Mouse (Mus musculus) heart, embryonic 11.5 days (tissue): ENCODE data around the gene Lpin3. TPM values are rescaled to one million over a fixed set of nuclear protein-coding genes. Genes with fewer than 3 reads are reported as not detected.

ENCODE experiments used
- ATAC-seq: fragments of 200-750 bp; cut with Nextera tagmentation; replicated peaks from 2 replicates; pipeline ENCODE4 v1.8.0; 2017; ENCODE audit warnings: moderate library complexity; ENCODE audit not compliant: insufficient number of reproducible peaks, low FRiP score, low TSS enrichment
- H3K27ac ChIP-seq: fragments of 300-500 bp; sonication (generic); 2 replicates; pipeline ENCODE4 v1.5.1; 2014; ENCODE audit warnings: mild to moderate bottlenecking, low read depth, low read length
- H3K27me3 ChIP-seq: fragments of 300-500 bp; sonication (generic); 2 replicates; pipeline ENCODE4 v1.6.1; 2014; ENCODE audit warnings: mild to moderate bottlenecking, low read length, mixed read lengths; ENCODE audit not compliant: control insufficient read depth, insufficient read depth
- H3K36me3 ChIP-seq: fragments of 300-500 bp; sonication (generic); 2 replicates; pipeline ENCODE4 v1.6.1; 2014; ENCODE audit warnings: mild to moderate bottlenecking, low read length, moderate library complexity, mixed read lengths; ENCODE audit not compliant: control insufficient read depth, insufficient read depth
- H3K4me1 ChIP-seq: fragments of 300-500 bp; sonication (generic); 2 replicates; pipeline ENCODE4 v1.6.1; 2014; ENCODE audit warnings: low read length; ENCODE audit not compliant: control insufficient read depth, insufficient read depth
- H3K4me2 ChIP-seq: fragments of 300-500 bp; sonication (generic); 2 replicates; pipeline ENCODE4 v1.6.1; 2014; ENCODE audit warnings: mild to moderate bottlenecking, moderate library complexity
- H3K4me3 ChIP-seq: fragments of 300-500 bp; sonication (generic); 2 replicates; pipeline ENCODE4 v1.5.1; 2014; ENCODE audit warnings: low read depth, low read length
- H3K9ac ChIP-seq: fragments of 300-500 bp; sonication (generic); 2 replicates; pipeline ENCODE4 v1.6.1; 2014; ENCODE audit warnings: mild to moderate bottlenecking, low read depth, low read length, moderate library complexity
- H3K9me3 ChIP-seq: fragments of 300-500 bp; sonication (generic); replicated peaks from 2 replicates; pipeline ENCODE4 v1.6.1; 2016; ENCODE audit warnings: low read length; ENCODE audit not compliant: control insufficient read depth
- WGBS: fragments of 180-500 bp; shearing (Covaris S2); extraction: QIAGEN DNeasy Blood & Tissue Kit; methylation state at CpG from one replicate; pipeline ENCODE4 v1.1.7; 2014; ENCODE audit not compliant: insufficient replicate concordance; 5-methylcytosine and 5-hydroxymethylcytosine counted together
- polyA plus RNA-seq: library from polyadenylated mRNA; unstranded; fragments of >200 nt; fragmentation: Nextera tagmentation; extraction: Ambion mirVana; gene quantifications from 2 replicates; pipeline ENCODE4 v1.2.1, GENCODE M21; 2014

Lpin3 gene
- polyA plus RNA-seq, 1 experiment from 2014 or later: 1.1 TPM

DNA sequence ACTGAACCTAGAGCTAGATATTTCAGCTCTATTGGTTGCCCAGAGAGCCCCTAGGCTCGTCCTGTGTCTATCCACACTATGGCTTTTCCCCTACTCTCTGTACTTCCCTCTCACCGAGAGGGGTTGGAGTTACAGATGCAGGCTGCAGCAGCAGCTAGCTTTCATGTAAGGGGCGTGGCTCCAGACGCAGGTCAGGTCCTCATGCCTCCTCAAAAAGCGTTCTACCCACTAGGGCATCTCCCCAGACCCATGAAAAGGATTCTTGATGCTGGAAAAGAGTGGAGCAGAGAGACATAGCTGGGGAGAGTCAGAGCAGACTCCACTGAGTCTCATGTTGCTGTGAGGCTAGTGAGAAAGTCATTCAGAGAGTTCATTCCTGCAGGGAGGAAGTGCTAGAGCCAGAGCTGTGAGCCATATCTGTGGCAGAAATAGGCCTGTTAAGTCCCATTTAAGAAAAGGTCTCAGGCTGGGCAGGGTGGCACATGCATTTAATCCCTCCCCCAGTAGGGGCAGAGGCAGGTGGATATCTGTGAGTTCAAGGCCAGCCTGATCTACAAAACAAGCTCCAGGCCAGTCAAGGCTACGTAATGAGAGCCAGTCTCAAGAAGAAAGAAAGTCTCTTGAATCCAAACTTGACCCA, 1.1 kb downstream of the Lpin3 start:
- Histone ChIP-seq H3K4me1 (peaks cover 3% of the 10 kb centered on the region; the same call in 1 of the 2 replicates), H3K36me3 (no peaks in the 10 kb centered on the region), H3K27ac (no peak overlapping the region), H3K4me3 (no peak overlapping the region), H3K4me2 (no peak overlapping the region), H3K9ac (no peak overlapping the region), H3K9me3 (no peaks in the 10 kb centered on the region), H3K27me3 (no peaks in the 10 kb centered on the region)
- 43% methylated on average over 6 of the region's 6 CpGs for WGBS
- ATAC-seq: no peak

DNA sequence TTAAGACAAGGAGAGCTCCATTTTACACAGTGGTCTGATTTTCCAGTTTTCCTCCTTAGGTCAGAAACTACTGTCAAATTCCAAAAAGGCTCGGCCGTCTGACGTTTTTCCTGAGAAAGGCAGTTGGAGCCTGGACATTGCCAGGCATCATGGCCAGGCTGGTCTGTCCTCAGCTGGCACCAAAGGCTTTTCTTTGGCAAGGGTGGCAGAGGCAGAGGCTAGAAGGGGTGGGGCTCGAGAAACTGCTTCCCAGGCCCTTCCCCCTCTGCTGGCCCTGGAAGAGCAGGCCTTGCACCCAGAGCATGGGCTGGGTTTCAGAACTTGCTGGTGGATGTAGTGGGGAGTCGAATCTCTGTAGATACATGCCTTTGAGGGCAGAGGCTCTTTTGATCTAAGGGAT, 2.0 kb downstream of the Lpin3 start:
- H3K4me2 ChIP-seq: no peak overlapping the region
- WGBS: 76% methylated on average over 5 of the region's 5 CpGs
- no peak for ATAC-seq
- no peak overlapping the region for H3K27ac ChIP-seq
- no peaks in the 10 kb centered on the region for H3K9me3 ChIP-seq
- peaks cover 3% of the 10 kb centered on the region; the same call in 1 of the 2 replicates for H3K4me1 ChIP-seq
- H3K27me3 ChIP-seq: no peaks in the 10 kb centered on the region
- no peak overlapping the region for H3K9ac ChIP-seq
- no peak overlapping the region for H3K4me3 ChIP-seq
- no peaks in the 10 kb centered on the region for H3K36me3 ChIP-seq

DNA sequence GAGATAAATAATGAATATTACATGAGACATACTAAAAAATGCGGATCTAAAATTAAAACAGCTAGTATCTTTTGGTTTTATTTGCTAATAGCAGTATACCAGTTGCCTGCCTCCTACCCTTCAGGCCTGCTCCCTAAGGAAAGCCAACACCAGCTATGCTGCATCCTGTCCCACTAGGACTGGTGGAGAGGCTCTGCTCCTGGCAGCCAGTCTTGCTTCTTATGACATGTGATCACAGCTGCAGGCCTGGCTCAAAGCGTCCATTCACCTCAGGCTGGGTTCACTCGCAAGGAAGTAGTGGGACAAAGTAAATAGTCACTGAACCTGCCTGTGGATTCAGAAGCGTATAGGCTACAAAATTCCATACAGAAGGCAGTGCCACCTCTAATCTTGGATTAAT, 3.4 kb downstream of the Lpin3 start:
- WGBS: 71% methylated on average over 4 of the region's 4 CpGs
- no peak overlapping the region for H3K27ac ChIP-seq
- no peaks in the 10 kb centered on the region; the same call in 1 of the 2 replicates for H3K27me3 ChIP-seq
- no peak overlapping the region for H3K4me3 ChIP-seq
- ATAC-seq: no peak
- no peak overlapping the region for H3K9ac ChIP-seq
- H3K36me3 ChIP-seq: no peaks in the 10 kb centered on the region
- no peaks in the 10 kb centered on the region for H3K9me3 ChIP-seq
- no peak overlapping the region for H3K4me2 ChIP-seq
- peaks cover 3% of the 10 kb centered on the region; the same call in 1 of the 2 replicates for H3K4me1 ChIP-seq

DNA sequence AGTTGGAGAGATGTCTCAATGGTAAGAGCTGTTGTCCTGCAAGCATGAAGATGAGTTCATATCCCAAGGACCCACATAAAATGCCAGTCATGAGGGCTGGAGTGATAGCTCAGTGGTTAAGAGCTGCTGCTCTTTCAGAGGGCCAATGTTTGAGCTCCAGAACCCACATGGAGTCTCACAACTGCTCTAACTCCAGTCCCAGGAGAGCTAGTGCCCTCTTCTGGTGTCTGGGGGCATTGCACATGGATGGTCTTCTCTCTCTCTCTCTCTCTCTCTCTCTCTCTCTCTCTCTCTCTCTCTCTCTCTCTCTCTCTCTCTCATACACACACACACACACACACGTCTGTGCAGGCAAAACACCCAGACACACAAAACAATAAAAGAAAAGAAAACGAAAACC, 4.4 kb downstream of the Lpin3 start:
- no peak for ATAC-seq
- Histone ChIP-seq H3K36me3 (no peaks in the 10 kb centered on the region), H3K27me3 (no peaks in the 10 kb centered on the region; the same call in 1 of the 2 replicates), H3K27ac (no peak overlapping the region), H3K4me3 (no peak overlapping the region), H3K9me3 (no peaks in the 10 kb centered on the region), H3K4me2 (no peak overlapping the region), H3K9ac (no peak overlapping the region), H3K4me1 (peaks cover 3% of the 10 kb centered on the region; the same call in 1 of the 2 replicates)
- 25% methylated on average over 2 of the region's 2 CpGs for WGBS

DNA sequence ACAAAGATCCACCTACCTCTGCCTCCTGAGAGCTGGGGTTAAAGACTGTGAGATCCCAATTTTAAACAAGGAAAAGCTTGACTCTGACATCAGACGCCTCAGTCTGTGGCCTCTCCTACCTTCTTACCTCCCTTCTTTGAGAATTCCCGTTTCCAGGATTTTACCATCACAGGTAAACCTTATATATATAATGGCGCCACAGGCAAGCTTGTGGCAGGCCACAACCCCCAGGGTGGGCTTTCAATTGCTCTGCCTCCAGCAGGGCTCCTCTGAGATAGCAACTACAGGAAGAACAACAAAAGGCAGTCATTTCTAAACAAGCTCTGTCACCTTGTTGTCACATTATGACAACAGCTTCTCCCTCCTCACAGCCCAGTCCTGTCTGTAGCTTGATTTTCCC, 5.8 kb downstream of the Lpin3 start:
- ATAC-seq: no peak
- peaks cover 2% of the 10 kb centered on the region; the same call in 1 of the 2 replicates for H3K27me3 ChIP-seq
- no peak overlapping the region for H3K9ac ChIP-seq
- H3K4me3 ChIP-seq: no peak overlapping the region
- H3K27ac ChIP-seq: no peak overlapping the region
- WGBS: 65% methylated on average over 3 of the region's 3 CpGs
- H3K4me2 ChIP-seq: no peak overlapping the region
- H3K36me3 ChIP-seq: no peaks in the 10 kb centered on the region
- H3K9me3 ChIP-seq: no peaks in the 10 kb centered on the region
- H3K4me1 ChIP-seq: no peaks in the 10 kb centered on the region

DNA sequence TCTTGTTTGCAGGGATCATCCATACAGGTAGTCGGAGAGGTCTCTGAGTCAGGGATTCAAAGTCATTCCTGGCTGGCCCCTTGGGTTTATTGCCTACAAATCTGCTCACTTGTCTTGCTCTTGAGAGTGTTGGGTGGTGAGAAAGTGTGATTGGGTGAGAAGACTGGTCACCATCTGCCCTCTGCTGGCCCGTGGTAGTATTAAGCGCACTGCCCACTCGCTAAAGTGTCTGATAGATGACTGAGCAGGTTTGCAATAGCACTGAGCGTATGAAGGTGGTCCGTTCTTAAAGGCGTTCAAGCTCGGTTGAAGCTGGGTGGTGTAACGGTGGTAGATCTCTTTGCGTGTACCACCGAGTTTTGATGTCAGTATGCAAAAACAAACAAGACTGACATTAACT, 6.8 kb downstream of the Lpin3 start:
- ATAC-seq: peak; percentile 84
- H3K27me3 ChIP-seq: peaks cover 2% of the 10 kb centered on the region; the same call in 1 of the 2 replicates
- H3K9me3 ChIP-seq: no peaks in the 10 kb centered on the region
- no peak overlapping the region for H3K27ac ChIP-seq
- H3K4me2 ChIP-seq: peak overlapping the region; percentile 82
- H3K4me3 ChIP-seq: peak overlapping the region; percentile 45
- H3K9ac ChIP-seq: no peak overlapping the region
- WGBS: 3% methylated on average over 11 of the region's 11 CpGs
- H3K36me3 ChIP-seq: no peaks in the 10 kb centered on the region
- no peaks in the 10 kb centered on the region for H3K4me1 ChIP-seq

DNA sequence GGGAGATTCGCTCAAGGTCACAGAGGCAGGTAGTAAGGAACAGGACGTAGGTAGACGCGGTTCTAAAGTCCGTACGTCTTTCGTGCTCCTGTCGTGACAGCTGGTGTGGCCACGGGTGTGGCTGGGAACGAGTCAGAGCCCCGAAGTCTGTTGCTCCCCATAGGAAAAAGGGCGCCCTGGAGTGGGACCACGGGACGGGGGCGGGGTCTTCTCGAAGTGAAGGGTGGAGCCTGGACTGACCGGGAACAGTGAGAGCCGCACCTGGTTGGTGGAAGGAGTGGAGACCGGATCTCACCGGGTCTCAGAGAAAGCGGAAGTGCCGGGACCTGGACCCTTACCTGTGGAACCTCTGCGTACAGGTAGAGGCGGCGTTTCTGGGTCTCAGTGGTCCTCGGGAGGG, 7.4 kb downstream of the Lpin3 start:
- H3K4me3 ChIP-seq: peak overlapping the region; percentile 45
- no peaks in the 10 kb centered on the region for H3K9me3 ChIP-seq
- no peaks in the 10 kb centered on the region for H3K36me3 ChIP-seq
- 2% methylated on average over 26 of the region's 26 CpGs for WGBS
- peak overlapping the region; percentile 58 for H3K9ac ChIP-seq
- no peak overlapping the region for H3K27ac ChIP-seq
- ATAC-seq: peak; percentile 83
- H3K27me3 ChIP-seq: peaks cover 2% of the 10 kb centered on the region; the same call in 1 of the 2 replicates
- H3K4me1 ChIP-seq: no peaks in the 10 kb centered on the region
- H3K4me2 ChIP-seq: peak overlapping the region; percentile 82

DNA sequence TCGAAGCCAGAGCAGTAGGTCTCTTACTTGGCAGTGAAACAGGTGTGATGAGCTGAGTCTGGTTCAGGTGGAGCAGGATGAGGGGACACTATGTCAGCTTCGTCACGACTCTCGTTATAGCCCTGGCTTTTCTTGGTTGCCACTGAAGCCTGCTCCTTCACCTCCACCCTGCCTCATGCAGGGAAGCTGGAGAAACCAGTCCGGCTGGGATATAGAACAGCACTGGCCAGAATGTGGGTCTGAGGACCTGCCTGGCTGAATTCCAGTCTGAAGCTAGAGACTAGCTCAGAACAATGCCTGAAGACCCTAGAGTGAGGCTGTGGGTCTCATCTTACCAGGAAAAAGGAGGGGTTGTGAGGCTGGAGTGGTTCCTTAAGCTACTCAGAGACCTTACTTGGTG, 10.6 kb downstream of the Lpin3 start:
- no peak for ATAC-seq
- H3K4me1 ChIP-seq: no peaks in the 10 kb centered on the region
- H3K27ac ChIP-seq: no peak overlapping the region
- H3K36me3 ChIP-seq: no peaks in the 10 kb centered on the region
- 76% methylated on average over 5 of the region's 5 CpGs for WGBS
- peaks cover 2% of the 10 kb centered on the region; the same call in 1 of the 2 replicates for H3K27me3 ChIP-seq
- H3K4me2 ChIP-seq: no peak overlapping the region
- no peaks in the 10 kb centered on the region for H3K9me3 ChIP-seq
- no peak overlapping the region for H3K4me3 ChIP-seq
- H3K9ac ChIP-seq: no peak overlapping the region

DNA sequence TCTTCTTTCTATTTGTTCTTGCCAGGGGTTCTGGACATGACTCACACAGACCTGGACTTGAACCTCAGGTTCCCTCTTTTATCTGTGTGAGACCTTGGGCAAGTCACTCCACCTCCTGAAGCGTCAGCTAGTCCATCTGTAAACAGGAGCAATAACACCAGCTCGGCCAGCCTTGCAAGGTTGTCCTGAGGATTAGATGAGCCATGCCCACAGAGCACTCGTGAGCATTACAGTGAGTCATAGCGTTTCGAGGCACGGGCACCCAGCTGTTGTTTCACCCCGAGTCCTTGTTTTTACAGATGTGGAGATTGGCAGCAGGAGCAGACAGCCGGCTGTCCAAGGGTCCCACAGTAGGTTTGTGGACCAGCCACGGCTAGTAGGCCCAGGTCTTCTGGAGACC, 11.2 kb downstream of the Lpin3 start:
- H3K4me2 ChIP-seq: no peak overlapping the region
- 81% methylated on average over 9 of the region's 9 CpGs for WGBS
- H3K9me3 ChIP-seq: no peaks in the 10 kb centered on the region
- ATAC-seq: no peak
- no peaks in the 10 kb centered on the region for H3K4me1 ChIP-seq
- no peaks in the 10 kb centered on the region for H3K36me3 ChIP-seq
- H3K9ac ChIP-seq: no peak overlapping the region
- no peak overlapping the region for H3K4me3 ChIP-seq
- no peak overlapping the region for H3K27ac ChIP-seq
- peaks cover 2% of the 10 kb centered on the region; the same call in 1 of the 2 replicates for H3K27me3 ChIP-seq
